Mouse (Mus musculus) left cerebral cortex, postnatal 14 days (tissue): ENCODE measurements around the gene Casp12. TPM values are rescaled to one million over a fixed set of nuclear protein-coding genes. Genes with fewer than 3 reads are reported as not detected.
"Not testable (repeated sequence)": the region's sequence is repeated elsewhere in the genome, so short reads cannot be mapped to it uniquely, and the experiment has no call there.

Experiments used
- DNase-seq, 2 experiments: peaks; one replicate each; pipeline ENCODE4 v3.0.0; 2021 to 2022; ENCODE audit warnings: low spot score in 2 of 2, mixed read lengths in 1 of 2
- intact Hi-C: fragments of 180-260 bp; cut with DNase I; formaldehyde crosslinking; loops from one replicate; pipeline ENCODE4 v1.15.1; 2025
- long read RNA-seq, 2 experiments: library from polyadenylated mRNA; stranded (forward); transcript quantifications; one replicate each; pipeline ENCODE4 v2.0.0; 2021
- total RNA-seq, 2 experiments: library from RNA; stranded (reverse); gene quantifications; 2 replicates each; pipeline ENCODE4 v1.2.3; 2021

The Casp12 gene
- 1 to 10 TPM in 1 of 2 experiments, under 1 TPM in 1; 0.80 to 1.5 TPM for total RNA-seq
- long read RNA-seq, experiment 1, partial matches to known transcripts = 0 of 2 reads
- long read RNA-seq, experiment 1, other reads (novel, unspliced or antisense) = 1 of 2 reads
- long read RNA-seq, experiment 2, partial matches to known transcripts = 0 of 4 reads
- long read RNA-seq, experiment 2, other reads (novel, unspliced or antisense) = 0 of 4 reads

- DNase-seq = no peak
Observed at GRCm38 (mm10) chr9:5345291-5345898, at the start of gene Casp12. Gene Casp12 (plus strand): TSS chr9:5345430.

GRCm38 (mm10) chr9:5296354-5297237 lies 48.6 kb upstream of the Casp12 start:
- intact Hi-C loops = no loop called here
- no peak for DNase-seq

More at GRCm38 (mm10) chr9:5345291-5345898, at the start of gene Casp12:
- intact Hi-C loops = no loop called here

GRCm38 (mm10) chr9:5298329-5299131 lies 46.7 kb upstream of the Casp12 start, which contains the start of gene Casp1:
Gene Casp1 (plus strand): TSS chr9:5298517.
- intact Hi-C loops = no loop called here
- no peak for DNase-seq

GRCm38 (mm10) chr9:5299132-5299381 lies 46.2 kb upstream of the Casp12 start:
- intact Hi-C loops = no loop called here

GRCm38 (mm10) chr9:5308561-5308960 lies 36.7 kb upstream of the Casp12 start, which contains the start of gene Casp4:
Gene Casp4 (plus strand): TSS chr9:5308828.
- intact Hi-C loops = no loop called here
- DNase-seq = no peak

More at GRCm38 (mm10) chr9:5299132-5299381, 46.2 kb upstream of the Casp12 start:
- DNase-seq = no peak

- DNase-seq = no peak
- intact Hi-C loops = no loop called here
Observed at GRCm38 (mm10) chr9:5310112-5310511, 35.1 kb upstream of the Casp12 start.

- no peak for DNase-seq
- intact Hi-C loops = no loop called here
Observed at GRCm38 (mm10) chr9:5311435-5311834, 33.8 kb upstream of the Casp12 start.

GRCm38 (mm10) chr9:5328204-5328603 lies 17.0 kb upstream of the Casp12 start:
- intact Hi-C loops = no loop called here
- DNase-seq = no peak

- no peak for DNase-seq
- intact Hi-C loops = no loop called here
Observed at GRCm38 (mm10) chr9:5332441-5332840, 12.8 kb upstream of the Casp12 start.

- intact Hi-C loops = no loop called here
- DNase-seq = no peak
Observed at GRCm38 (mm10) chr9:5333422-5333821, 11.8 kb upstream of the Casp12 start.

GRCm38 (mm10) chr9:5343092-5343491 lies 2.1 kb upstream of the Casp12 start:
- no peak for DNase-seq
- intact Hi-C loops = no loop called here

GRCm38 (mm10) chr9:5344090-5344489 lies 1.1 kb upstream of the Casp12 start:
- intact Hi-C loops = no loop called here
- DNase-seq = no peak

- DNase-seq = no peak
- intact Hi-C loops = no loop called here
Observed at GRCm38 (mm10) chr9:5347381-5347780, 2.2 kb downstream of the Casp12 start.

GRCm38 (mm10) chr9:5353673-5354072 lies 8.4 kb downstream of the Casp12 start:
- DNase-seq = no peak
- intact Hi-C loops = no loop called here

GRCm38 (mm10) chr9:5356801-5357200 lies 11.6 kb downstream of the Casp12 start:
- no peak for DNase-seq
- intact Hi-C loops = no loop called here

GRCm38 (mm10) chr9:5393561-5393960 lies 48.3 kb downstream of the Casp12 start:
- DNase-seq = no peak

GRCm38 (mm10) chr9:5395861-5396260 lies 50.6 kb downstream of the Casp12 start:
- intact Hi-C loops, DNase-seq: not testable (repeated sequence)

More at GRCm38 (mm10) chr9:5393561-5393960, 48.3 kb downstream of the Casp12 start:
- intact Hi-C loops = no loop called here

GRCm38 (mm10) chr9:5410988-5411568 lies 65.8 kb downstream of the Casp12 start:
- intact Hi-C loops = no loop called here
- no peak for DNase-seq

- intact Hi-C loops = no loop called here
- DNase-seq = no peak
Observed at GRCm38 (mm10) chr9:5412446-5413111, 67.3 kb downstream of the Casp12 start.
